Mouse (Mus musculus) neural tube, embryonic 11.5 days (tissue): Measurements from ENCODE around the gene Pla2g10. TPM values are rescaled to one million over a fixed set of nuclear protein-coding genes. Genes with fewer than 3 reads are reported as not detected.
A peak's percentile ranks its signal among the peaks of the same experiment; 100 is the strongest.
"Not testable (repeated sequence)": the region's sequence is repeated elsewhere in the genome, so short reads cannot be mapped to it uniquely, and the experiment has no call there.

Source experiments
- ATAC-seq: fragments of 200-750 bp; cut with Nextera tagmentation; 2 replicates; pipeline ENCODE4 v1.8.0; 2017; ENCODE audit warnings: moderate number of reproducible peaks, mild to moderate bottlenecking, moderate TSS enrichment, moderate library complexity; ENCODE audit not compliant: insufficient read depth, low FRiP score, low TSS enrichment
- DNase-seq: peaks from one replicate; pipeline ENCODE4 v3.0.0-alpha.2; 2015; ENCODE audit warnings: low spot score
- H3K27ac ChIP-seq: fragments of 300-500 bp; sonication (generic); 2 replicates; pipeline ENCODE4 v1.5.1; 2014; ENCODE audit warnings: low read depth, mild to moderate bottlenecking, low read length
- H3K27me3 ChIP-seq: fragments of 300-500 bp; sonication (generic); 2 replicates; pipeline ENCODE4 v1.6.1; 2014; ENCODE audit warnings: mild to moderate bottlenecking, low read length, mixed read lengths; ENCODE audit not compliant: control insufficient read depth, insufficient read depth
- H3K36me3 ChIP-seq: fragments of 300-500 bp; sonication (generic); 2 replicates; pipeline ENCODE4 v1.6.1; 2014; ENCODE audit warnings: mild to moderate bottlenecking, low read length, moderate library complexity, mixed read lengths; ENCODE audit not compliant: control insufficient read depth, insufficient read depth
- H3K4me1 ChIP-seq: fragments of 300-500 bp; sonication (generic); 2 replicates; pipeline ENCODE4 v1.6.1; 2014; ENCODE audit warnings: low read length, mixed read lengths; ENCODE audit not compliant: control insufficient read depth, insufficient read depth
- H3K4me2 ChIP-seq: fragments of 300-500 bp; sonication (generic); 2 replicates; pipeline ENCODE4 v1.6.1; 2014; ENCODE audit warnings: low read depth, mild to moderate bottlenecking, moderate library complexity
- H3K4me3 ChIP-seq: fragments of 300-500 bp; sonication (generic); 2 replicates; pipeline ENCODE4 v1.5.1; 2014; ENCODE audit warnings: low read depth, low read length
- H3K9ac ChIP-seq: fragments of 300-500 bp; sonication (generic); 2 replicates; pipeline ENCODE4 v1.6.1; 2014; ENCODE audit warnings: mild to moderate bottlenecking, low read length
- H3K9me3 ChIP-seq: fragments of 300-500 bp; sonication (generic); 2 replicates; pipeline ENCODE4 v1.6.1; 2016; ENCODE audit warnings: low read length; ENCODE audit not compliant: control insufficient read depth
- WGBS: fragments of 180-500 bp; shearing (Covaris S2); extraction: QIAGEN DNeasy Blood & Tissue Kit; methylation state at CpG from one replicate; pipeline ENCODE4 v1.1.7; 2014; 5-methylcytosine and 5-hydroxymethylcytosine counted together
- polyA plus RNA-seq: library from polyadenylated mRNA; unstranded; fragments of >200 nt; fragmentation: Nextera tagmentation; extraction: Ambion mirVana; gene quantifications from 2 replicates; pipeline ENCODE4 v1.2.1, GENCODE M21; 2014

The Pla2g10 gene
- polyA plus RNA-seq, 1 experiment from 2014 or later = not detected

DNA sequence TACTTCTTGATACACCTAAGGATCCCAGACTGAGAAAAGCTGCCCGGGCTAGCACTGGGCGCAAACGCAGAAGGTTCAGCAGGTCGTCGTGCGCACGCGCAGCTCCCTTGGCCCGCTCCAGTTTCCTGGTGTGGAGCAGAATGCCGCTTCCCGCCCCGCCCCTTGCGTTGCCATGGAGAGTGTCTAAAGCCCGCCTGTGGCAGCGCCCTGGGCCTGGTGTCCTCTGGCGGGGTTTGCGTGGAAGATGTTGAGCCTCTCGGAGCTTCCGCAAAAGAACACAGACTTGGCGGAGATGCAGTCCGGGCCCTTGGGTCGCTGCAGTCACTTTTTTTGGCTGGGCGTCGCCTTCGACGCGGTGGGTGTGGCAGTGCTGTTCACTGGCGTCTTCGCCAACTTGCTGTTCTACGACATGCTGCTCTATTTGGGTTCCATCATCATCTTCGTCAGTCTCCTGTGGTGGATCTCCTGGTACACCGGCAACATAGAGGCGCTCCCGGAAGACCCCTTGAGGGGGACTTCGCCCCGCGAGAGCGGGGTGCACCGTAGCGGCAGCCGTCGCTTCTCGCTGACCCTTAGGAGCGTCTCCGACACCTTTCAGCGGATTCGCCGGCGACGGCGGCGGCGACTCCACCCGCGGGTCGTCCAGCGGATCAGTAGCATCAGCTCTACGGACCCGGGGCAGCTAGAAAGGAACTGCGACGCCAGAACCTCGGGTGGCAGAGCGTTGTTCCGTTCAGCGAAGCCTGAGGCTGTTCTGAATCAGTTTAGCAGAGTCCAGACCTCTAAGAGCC is 23.8 kb upstream of the Pla2g10 start:
- Histone ChIP-seq H3K9ac (peak overlapping the region; percentile 37), H3K27me3 (no peaks in the 10 kb centered on the region), H3K4me3 (peak overlapping the region; percentile 47), H3K9me3 (no peaks in the 10 kb centered on the region), H3K36me3 (no peaks in the 10 kb centered on the region), H3K4me2 (peak overlapping the region; percentile 46), H3K27ac (no peak overlapping the region), H3K4me1 (no peaks in the 10 kb centered on the region)
- under 1% methylated on average over 65 of the region's 65 CpGs for WGBS
- DNase-seq (peak; percentile 96), ATAC-seq (peak; percentile 97)

DNA sequence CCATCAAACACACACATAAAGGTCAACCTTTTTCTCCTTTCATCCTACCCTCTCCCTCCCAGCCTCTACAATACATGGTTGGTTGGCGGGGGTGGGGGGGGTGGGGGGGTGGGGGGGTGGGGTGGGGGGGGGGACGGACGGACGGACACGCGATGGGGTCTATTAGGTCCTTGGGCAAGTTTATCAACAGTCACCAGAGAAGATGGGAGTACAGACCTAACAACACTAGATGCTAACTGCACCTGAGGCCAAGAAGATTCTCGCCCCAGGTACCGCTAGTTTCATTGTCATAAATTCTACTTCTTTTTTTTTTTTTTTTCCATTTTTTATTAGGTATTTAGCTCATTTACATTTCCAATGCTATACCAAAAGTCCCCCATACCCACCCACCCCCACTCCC is 23.2 kb upstream of the Pla2g10 start:
- Histone ChIP-seq H3K9ac (no peak overlapping the region), H3K36me3 (no peaks in the 10 kb centered on the region), H3K27ac (no peak overlapping the region), H3K9me3 (no peaks in the 10 kb centered on the region), H3K27me3 (no peaks in the 10 kb centered on the region), H3K4me3 (no peak overlapping the region), H3K4me1 (no peaks in the 10 kb centered on the region), H3K4me2 (no peak overlapping the region; the same call in 1 of the 2 replicates)
- WGBS = 77% methylated on average over 8 of the region's 8 CpGs
- DNase-seq (no peak), ATAC-seq (peak; percentile 39; the same call in 1 of the 2 replicates)

GRCm38 (mm10) chr16:13750626-13751025 is 19.8 kb upstream of the Pla2g10 start:
- ATAC-seq (no peak), DNase-seq (no peak)
- no peak overlapping the region for H3K4me2 ChIP-seq
- H3K36me3 ChIP-seq = no peaks in the 10 kb centered on the region
- no peak overlapping the region for H3K9ac ChIP-seq
- H3K4me1 ChIP-seq = no peaks in the 10 kb centered on the region
- H3K4me3 ChIP-seq = no peak overlapping the region
- no peak overlapping the region for H3K27ac ChIP-seq
- H3K9me3 ChIP-seq = no peaks in the 10 kb centered on the region
- WGBS = 95% methylated on average over 13 of the region's 13 CpGs
- no peaks in the 10 kb centered on the region for H3K27me3 ChIP-seq

GRCm38 (mm10) chr16:13749981-13750380 is 19.2 kb upstream of the Pla2g10 start:
- no peak overlapping the region for H3K27ac ChIP-seq
- ATAC-seq = no peak
- no peaks in the 10 kb centered on the region for H3K27me3 ChIP-seq
- no peak overlapping the region for H3K4me3 ChIP-seq
- no peaks in the 10 kb centered on the region for H3K36me3 ChIP-seq
- no peak for DNase-seq
- no peaks in the 10 kb centered on the region for H3K4me1 ChIP-seq
- WGBS = 62% methylated on average over 3 of the region's 3 CpGs
- no peaks in the 10 kb centered on the region for H3K9me3 ChIP-seq
- H3K4me2 ChIP-seq = no peak overlapping the region
- no peak overlapping the region for H3K9ac ChIP-seq

DNA sequence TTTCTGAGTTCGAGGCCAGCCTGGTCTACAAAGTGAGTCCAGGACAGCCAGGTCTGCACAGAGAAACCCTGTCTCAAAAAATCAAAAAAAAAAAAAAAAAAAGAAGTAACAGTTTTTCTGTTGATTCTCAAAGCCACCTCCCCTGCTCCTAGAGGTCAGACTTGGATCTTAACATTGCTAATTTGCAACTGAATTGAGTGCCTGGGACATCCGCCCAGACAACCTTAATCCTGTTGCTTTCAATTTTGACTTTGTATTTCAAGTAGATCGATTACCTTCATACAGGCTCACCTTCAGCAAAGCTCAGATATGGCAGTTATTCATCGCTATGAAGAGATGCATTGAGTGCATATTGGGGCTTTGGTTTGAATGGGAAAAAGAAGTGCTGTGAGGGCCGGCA is 18.5 kb upstream of the Pla2g10 start:
- no peaks in the 10 kb centered on the region for H3K27me3 ChIP-seq
- H3K4me2 ChIP-seq = no peak overlapping the region
- no peak overlapping the region for H3K4me3 ChIP-seq
- no peaks in the 10 kb centered on the region for H3K9me3 ChIP-seq
- 69% methylated on average over 5 of the region's 5 CpGs for WGBS
- H3K36me3 ChIP-seq = no peaks in the 10 kb centered on the region
- H3K27ac ChIP-seq = no peak overlapping the region
- DNase-seq (no peak), ATAC-seq (no peak)
- no peaks in the 10 kb centered on the region for H3K4me1 ChIP-seq
- H3K9ac ChIP-seq = no peak overlapping the region

DNA sequence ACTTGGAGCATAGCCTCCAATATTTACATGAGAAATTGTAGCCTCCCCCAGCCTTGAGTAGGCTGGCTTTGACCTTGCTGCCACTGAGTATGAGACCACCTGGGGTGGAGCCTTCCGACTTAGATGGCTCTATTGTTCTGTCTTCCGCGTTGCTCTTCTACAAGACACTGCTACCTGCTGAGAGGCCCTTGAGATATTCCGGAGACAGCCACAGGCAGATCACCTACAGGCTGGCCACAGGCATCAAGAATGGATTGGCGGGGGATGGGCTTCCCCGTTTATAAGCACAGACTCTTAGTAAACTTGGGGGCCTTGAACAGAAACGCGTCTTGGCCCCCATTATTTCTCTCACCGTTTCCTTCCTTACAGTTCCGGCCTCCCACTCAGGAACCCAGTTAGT is 18.0 kb upstream of the Pla2g10 start:
- H3K4me3 ChIP-seq, DNase-seq, H3K9ac ChIP-seq, H3K9me3 ChIP-seq, H3K4me2 ChIP-seq, H3K27ac ChIP-seq, H3K4me1 ChIP-seq, ATAC-seq, H3K27me3 ChIP-seq, H3K36me3 ChIP-seq: not testable (repeated sequence)
- 21% methylated on average over 10 of the region's 10 CpGs for WGBS

DNA sequence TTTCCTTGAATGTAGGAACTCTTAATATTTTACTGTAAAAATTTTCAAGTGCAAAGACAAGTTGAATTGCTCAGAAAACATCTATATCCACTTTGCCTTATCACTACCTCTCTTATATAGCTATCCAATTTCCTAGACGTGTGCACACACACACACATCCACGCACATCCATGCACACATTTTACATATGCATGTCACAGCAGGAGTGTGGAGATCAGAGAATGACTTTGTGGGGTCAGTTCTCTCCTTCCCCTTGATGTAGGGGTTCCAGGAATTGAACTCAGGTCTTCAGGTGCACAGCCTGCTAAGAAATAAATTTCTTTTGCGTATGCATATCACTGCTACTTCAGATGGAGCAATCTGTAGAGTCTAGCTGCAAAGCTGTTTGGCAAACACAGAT is 17.3 kb upstream of the Pla2g10 start:
- H3K9me3 ChIP-seq = no peaks in the 10 kb centered on the region
- ATAC-seq = no peak
- no peak overlapping the region for H3K27ac ChIP-seq
- no peaks in the 10 kb centered on the region for H3K27me3 ChIP-seq
- H3K36me3 ChIP-seq = no peaks in the 10 kb centered on the region
- WGBS = 66% methylated on average over 3 of the region's 3 CpGs
- H3K4me3 ChIP-seq = no peak overlapping the region
- H3K4me1 ChIP-seq = no peaks in the 10 kb centered on the region
- DNase-seq = no peak
- H3K4me2 ChIP-seq = no peak overlapping the region
- no peak overlapping the region for H3K9ac ChIP-seq

- 96% methylated on average over 8 of the region's 8 CpGs for WGBS
- Histone ChIP-seq H3K9me3 (no peaks in the 10 kb centered on the region), H3K4me1 (no peaks in the 10 kb centered on the region), H3K36me3 (no peaks in the 10 kb centered on the region), H3K4me3 (no peak overlapping the region), H3K27me3 (no peaks in the 10 kb centered on the region), H3K4me2 (no peak overlapping the region), H3K9ac (no peak overlapping the region), H3K27ac (no peak overlapping the region)
- no peak for DNase-seq
- no peak for ATAC-seq
Measured at GRCm38 (mm10) chr16:13747708-13748107, 16.9 kb upstream of the Pla2g10 start.

GRCm38 (mm10) chr16:13740844-13741243 is 10.1 kb upstream of the Pla2g10 start:
- Histone ChIP-seq H3K4me1 (no peaks in the 10 kb centered on the region), H3K27me3 (no peaks in the 10 kb centered on the region), H3K9me3 (no peaks in the 10 kb centered on the region), H3K4me3 (no peak overlapping the region), H3K9ac (no peak overlapping the region), H3K36me3 (no peaks in the 10 kb centered on the region), H3K4me2 (no peak overlapping the region), H3K27ac (no peak overlapping the region)
- DNase-seq (no peak), ATAC-seq (no peak)
- WGBS = 77% methylated on average over 2 of the region's 2 CpGs
